Mouse (Mus musculus): Measurements from ENCODE around the gene Gid4.

- TF ChIP-seq CTCF (IDR thresholded peaks at IDR 0.05; ENCODE audit: low read depth, low read length) (no peak), POLR2AphosphoS5 (IDR thresholded peaks at IDR 0.05; ENCODE audit: insufficient replicate concordance, low read depth, low read length) (no peak), GATA1 (IDR thresholded peaks at IDR 0.05; ENCODE audit: borderline replicate concordance, low read length) (no peak), TAL1 (conservative IDR thresholded peaks at IDR 0.05; ENCODE audit: low read depth, low read length) (no peak)
These were observed 369 bp upstream of the Gid4 start for GRCm38 (mm10) chr11:60416590-60416962.

Measured in G1E (cell line).